Comparison of ENCODE assay signal across 27 mouse cellular contexts in the genomic region with DNA sequence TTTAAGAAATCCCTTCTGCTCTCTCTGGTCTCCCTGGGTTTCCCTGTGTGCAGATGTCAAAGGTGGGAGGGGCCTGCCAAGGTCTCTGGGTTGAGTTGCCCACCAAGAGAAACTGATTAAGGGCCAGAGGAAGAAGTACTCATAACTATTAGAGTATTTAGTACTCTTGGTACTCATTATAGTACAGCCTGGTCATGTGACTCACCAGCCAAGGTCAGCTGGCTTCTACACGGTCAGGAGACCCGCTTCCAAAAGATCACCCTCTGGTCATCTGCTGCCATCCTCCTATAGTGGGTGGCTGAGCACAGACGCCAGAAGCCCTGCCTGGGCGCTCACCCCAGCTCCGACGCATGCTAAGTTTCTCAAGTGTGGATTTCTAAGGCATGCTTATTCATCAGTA.
"Had no signal": no experiment of that assay in that cellular context is flagged by ENCODE, and none has a peak within 500 bp of the region (broad histone marks: within the 10 kb centered on the region; RNA-seq: fewer than 3 reads in every experiment).

No protein-coding gene starts in this region.

- H3K9ac ChIP-seq: embryonic facial prominence, embryonic 12.5 days; embryonic facial prominence, embryonic 13.5 days; embryonic facial prominence, embryonic 15.5 days; forebrain, embryonic 12.5 days; forebrain, embryonic 13.5 days; forebrain, embryonic 15.5 days; forebrain, postnatal 0 days had no signal

- ATAC-seq: forebrain, embryonic 13.5 days; forebrain, embryonic 14.5 days; forebrain, embryonic 15.5 days; forebrain, embryonic 16.5 days; forebrain, postnatal 0 days had no signal

- H3K4me3 ChIP-seq: embryonic facial prominence, embryonic 10.5 days; embryonic facial prominence, embryonic 12.5 days; embryonic facial prominence, embryonic 13.5 days; embryonic facial prominence, embryonic 15.5 days; erythroblast, embryonic 14.5 days; forebrain, embryonic 10.5 days; forebrain, embryonic 12.5 days; forebrain, embryonic 13.5 days; forebrain, embryonic 15.5 days; gastrocnemius, adult 2 months; heart, embryonic 10.5 days had no signal

- H3K9me3 ChIP-seq: embryonic facial prominence, embryonic 12.5 days; embryonic facial prominence, embryonic 15.5 days; forebrain, embryonic 10.5 days; forebrain, embryonic 13.5 days; forebrain, embryonic 15.5 days; heart, embryonic 10.5 days had no signal

- H3K27ac ChIP-seq: embryonic facial prominence, embryonic 10.5 days; embryonic facial prominence, embryonic 12.5 days; embryonic facial prominence, embryonic 13.5 days; embryonic facial prominence, embryonic 15.5 days; forebrain, embryonic 10.5 days; forebrain, embryonic 12.5 days; gastrocnemius, adult 2 months; heart, embryonic 10.5 days had no signal

- H3K36me3 ChIP-seq: embryonic facial prominence, embryonic 10.5 days; embryonic facial prominence, embryonic 12.5 days; embryonic facial prominence, embryonic 13.5 days; embryonic facial prominence, embryonic 15.5 days; forebrain, embryonic 15.5 days; heart, embryonic 10.5 days had no signal

- H3K27me3 ChIP-seq: forebrain, embryonic 15.5 days had no signal

- DNase-seq: cerebellum, adult 8-10 months; cerebellum, adult 9-10 months; cerebellum, adult 9-11 months; cerebellum, postnatal 10 days; cerebellum, postnatal 14 days; cerebellum, postnatal 25 days; cerebellum, postnatal 36 days; embryo, embryonic 11 days; forebrain, postnatal 0 days; gastrocnemius, adult 2 months; gastrocnemius, postnatal 10 days; gastrocnemius, postnatal 14 days; gastrocnemius, postnatal 25 days; gastrocnemius, postnatal 36 days; heart, adult 18-20 months had no signal

- H3K4me2 ChIP-seq: embryonic facial prominence, embryonic 12.5 days; embryonic facial prominence, embryonic 13.5 days; embryonic facial prominence, embryonic 15.5 days; forebrain, embryonic 12.5 days; forebrain, embryonic 13.5 days; forebrain, embryonic 15.5 days had no signal
